Mouse (Mus musculus) heart, adult 11 months (tissue): ENCODE measurements at regions not wholly inside any gene's neighbourhood (a gene's known extent, or its start where the extent isn't known, plus 50 kb on each side); places are given as distances from the start of the nearest gene placed in this dataset.

Experiments used
- DNase-seq: peaks from one replicate; pipeline ENCODE4 v3.0.0; 2022

GRCm38 (mm10) chr14:90062855-90063254 lies 1591.7 kb upstream of the Pcdh20 start:
- DNase-seq, result no peak

- peak; percentile 92 for DNase-seq
These were observed 1578.6 kb upstream of the Pcdh20 start for GRCm38 (mm10) chr14:90049806-90050205.

- peak; percentile 65 for DNase-seq
These were observed 1577.6 kb upstream of the Pcdh20 start for GRCm38 (mm10) chr14:90048820-90049219.
